Mouse (Mus musculus): ENCODE measurements around the gene Uhrf1bp1. TPM values are rescaled to one million over a fixed set of nuclear protein-coding genes. Genes with fewer than 3 reads are reported as not detected.
A peak's percentile ranks its signal among the peaks of the same experiment; 100 is the strongest.

Gene Uhrf1bp1
- total RNA-seq (2014; rRNA removed) (9.8 and 13.6 TPM in 2 replicates), polyA plus RNA-seq (2015; fragmentation: Nextera tagmentation; extraction: Ambion mirVana) (2.1 and 2.6 TPM in 2 replicates)

DNA sequence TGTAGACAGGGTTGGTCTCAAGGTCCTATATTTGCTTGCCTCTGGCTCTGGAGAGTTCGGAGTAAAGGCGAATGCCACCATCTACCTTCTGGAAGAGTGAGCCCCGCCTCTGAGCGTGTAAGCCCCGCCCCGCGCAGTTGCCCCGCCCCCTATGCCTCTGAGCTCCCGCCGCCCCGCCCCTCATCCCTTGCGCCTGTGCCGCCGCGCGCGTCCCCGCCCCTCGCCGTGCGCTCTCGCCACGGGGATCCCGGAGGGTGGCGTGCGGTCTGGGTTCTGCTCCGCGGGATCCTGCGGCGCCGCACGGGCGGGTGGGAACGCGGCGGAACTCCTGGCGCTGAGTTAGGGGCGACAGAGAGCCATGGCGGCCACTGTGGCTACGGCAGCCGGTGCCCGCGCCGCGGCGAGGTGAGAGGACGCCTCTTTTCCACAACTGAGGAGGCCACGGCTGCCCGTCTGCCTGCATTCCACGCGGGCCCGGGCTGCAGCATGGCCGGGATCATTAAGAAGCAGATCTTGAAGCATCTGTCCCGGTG is at the start of gene Uhrf1bp1:
Uhrf1bp1 (plus strand) TSS at position 177 of the 533 bp plus-strand sequence.
- peak within 1 kb of the TSS; percentile 88 for H3K4me3 ChIP-seq (ENCODE audit: low read depth, low read length)
- H3K4me2 ChIP-seq (ENCODE audit: low read depth): peak within 1 kb of the TSS; percentile 85
- no peak; the same call in none of the 2 replicates for TF ChIP-seq CTCF (IDR thresholded peaks at IDR 0.05; ENCODE audit: low read depth)
- H3K9me3 ChIP-seq (ENCODE audit: low read length): no peaks in the 10 kb centered on the region
- H3K9ac ChIP-seq: peak within 1 kb of the TSS; percentile 83
- peaks cover 13% of the 10 kb centered on the region for H3K36me3 ChIP-seq (ENCODE audit: insufficient read depth)
- no peaks in the 10 kb centered on the region for H3K27me3 ChIP-seq (ENCODE audit: insufficient read depth, low read length)
- DNase-seq (peak; percentile 86), ATAC-seq (peak; percentile 91)
- 4% methylated on average over 54 of the region's 54 CpGs for WGBS
- H3K4me1 ChIP-seq (ENCODE audit: insufficient read depth): peaks cover 17% of the 10 kb centered on the region
- H3K27ac ChIP-seq (ENCODE audit: low read depth, low read length): peak within 1 kb of the TSS; percentile 77

GRCm38 (mm10) chr17:27807542-27808078 is 48.6 kb upstream of the Uhrf1bp1 start:
- no peak overlapping the region for H3K27ac ChIP-seq (ENCODE audit: low read depth, low read length)
- H3K27me3 ChIP-seq (ENCODE audit: insufficient read depth, low read length): no peaks in the 10 kb centered on the region
- DNase-seq (no peak), ATAC-seq (no peak)
- 76% methylated on average over 2 of the region's 2 CpGs for WGBS
- H3K4me3 ChIP-seq (ENCODE audit: low read depth, low read length): no peak overlapping the region
- no peaks in the 10 kb centered on the region for H3K4me1 ChIP-seq (ENCODE audit: insufficient read depth)
- no peaks in the 10 kb centered on the region for H3K36me3 ChIP-seq (ENCODE audit: insufficient read depth)
- no peak overlapping the region for H3K9ac ChIP-seq
- no peak overlapping the region for H3K4me2 ChIP-seq (ENCODE audit: low read depth)
- no peak for TF ChIP-seq CTCF (IDR thresholded peaks at IDR 0.05; ENCODE audit: low read depth)
- no peaks in the 10 kb centered on the region for H3K9me3 ChIP-seq (ENCODE audit: low read length)

GRCm38 (mm10) chr17:27810569-27811331 is 45.5 kb upstream of the Uhrf1bp1 start:
- H3K27me3 ChIP-seq (ENCODE audit: insufficient read depth, low read length): no peaks in the 10 kb centered on the region
- 93% methylated on average over 16 of the region's 16 CpGs for WGBS
- no peak for TF ChIP-seq CTCF (IDR thresholded peaks at IDR 0.05; ENCODE audit: low read depth)
- DNase-seq (no peak), ATAC-seq (no peak)
- H3K4me3 ChIP-seq (ENCODE audit: low read depth, low read length): no peak overlapping the region
- no peak overlapping the region for H3K4me2 ChIP-seq (ENCODE audit: low read depth)
- H3K36me3 ChIP-seq (ENCODE audit: insufficient read depth): no peaks in the 10 kb centered on the region
- no peaks in the 10 kb centered on the region for H3K4me1 ChIP-seq (ENCODE audit: insufficient read depth)
- no peaks in the 10 kb centered on the region for H3K9me3 ChIP-seq (ENCODE audit: low read length)
- no peak overlapping the region for H3K9ac ChIP-seq
- no peak overlapping the region for H3K27ac ChIP-seq (ENCODE audit: low read depth, low read length)

GRCm38 (mm10) chr17:27811980-27812379 is 44.3 kb upstream of the Uhrf1bp1 start:
- Histone ChIP-seq H3K9ac (no peak overlapping the region), H3K27ac (ENCODE audit: low read depth, low read length) (no peak overlapping the region), H3K4me3 (ENCODE audit: low read depth, low read length) (no peak overlapping the region), H3K27me3 (ENCODE audit: insufficient read depth, low read length) (no peaks in the 10 kb centered on the region), H3K4me1 (ENCODE audit: insufficient read depth) (no peaks in the 10 kb centered on the region), H3K36me3 (ENCODE audit: insufficient read depth) (no peaks in the 10 kb centered on the region), H3K9me3 (ENCODE audit: low read length) (no peaks in the 10 kb centered on the region), H3K4me2 (ENCODE audit: low read depth) (no peak overlapping the region)
- WGBS: 83% methylated on average over 3 of the region's 3 CpGs
- ATAC-seq: no peak
- TF ChIP-seq CTCF (IDR thresholded peaks at IDR 0.05; ENCODE audit: low read depth): no peak
- no peak for DNase-seq

- ATAC-seq: no peak
- no peak overlapping the region for H3K4me3 ChIP-seq (ENCODE audit: low read depth, low read length)
- no peak for DNase-seq
- no peak overlapping the region for H3K27ac ChIP-seq (ENCODE audit: low read depth, low read length)
- no peak overlapping the region for H3K9ac ChIP-seq
- no peak overlapping the region for H3K4me2 ChIP-seq (ENCODE audit: low read depth)
- TF ChIP-seq CTCF (IDR thresholded peaks at IDR 0.05; ENCODE audit: low read depth): no peak
- no peaks in the 10 kb centered on the region for H3K9me3 ChIP-seq (ENCODE audit: low read length)
- H3K36me3 ChIP-seq (ENCODE audit: insufficient read depth): no peaks in the 10 kb centered on the region
- no peaks in the 10 kb centered on the region for H3K27me3 ChIP-seq (ENCODE audit: insufficient read depth, low read length)
- H3K4me1 ChIP-seq (ENCODE audit: insufficient read depth): peaks cover 14% of the 10 kb centered on the region
Measured at GRCm38 (mm10) chr17:27814606-27815005, 41.6 kb upstream of the Uhrf1bp1 start.

GRCm38 (mm10) chr17:27819011-27819410 is 37.2 kb upstream of the Uhrf1bp1 start:
- peak overlapping the region; percentile 83 for H3K9ac ChIP-seq
- 25% methylated on average over 7 of the region's 7 CpGs for WGBS
- no peaks in the 10 kb centered on the region for H3K9me3 ChIP-seq (ENCODE audit: low read length)
- no peak for TF ChIP-seq CTCF (IDR thresholded peaks at IDR 0.05; ENCODE audit: low read depth)
- peaks cover 21% of the 10 kb centered on the region for H3K4me1 ChIP-seq (ENCODE audit: insufficient read depth)
- no peaks in the 10 kb centered on the region for H3K27me3 ChIP-seq (ENCODE audit: insufficient read depth, low read length)
- DNase-seq (no peak), ATAC-seq (no peak)
- no peaks in the 10 kb centered on the region for H3K36me3 ChIP-seq (ENCODE audit: insufficient read depth)
- H3K27ac ChIP-seq (ENCODE audit: low read depth, low read length): no peak overlapping the region
- H3K4me2 ChIP-seq (ENCODE audit: low read depth): peak overlapping the region; percentile 83
- peak overlapping the region; percentile 95 for H3K4me3 ChIP-seq (ENCODE audit: low read depth, low read length)

DNA sequence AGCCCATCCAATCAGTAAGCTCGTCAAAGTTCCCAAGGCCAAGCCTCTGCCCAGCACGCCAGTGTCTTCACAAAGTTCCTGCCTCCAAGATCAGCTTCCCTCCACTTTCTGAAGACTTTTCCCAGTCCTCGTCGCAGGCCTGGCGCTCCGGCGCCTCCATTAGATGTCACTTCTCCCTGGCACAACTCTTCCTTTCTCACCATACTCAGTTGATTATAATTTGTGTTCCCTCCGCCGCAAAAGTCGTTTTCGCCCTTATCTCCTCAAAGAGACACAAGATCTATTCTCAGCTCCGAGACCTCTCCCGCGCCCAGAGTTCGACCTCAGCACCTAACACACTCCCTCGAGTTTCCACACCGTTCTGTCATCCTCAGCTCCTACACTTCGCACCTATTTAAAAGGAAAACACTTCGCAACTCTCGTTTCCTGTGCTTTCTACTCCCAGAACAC is 36.7 kb upstream of the Uhrf1bp1 start:
- Histone ChIP-seq H3K27me3 (ENCODE audit: insufficient read depth, low read length) (no peaks in the 10 kb centered on the region), H3K27ac (ENCODE audit: low read depth, low read length) (peak overlapping the region; percentile 81), H3K36me3 (ENCODE audit: insufficient read depth) (no peaks in the 10 kb centered on the region), H3K4me3 (ENCODE audit: low read depth, low read length) (peak overlapping the region; percentile 95), H3K9me3 (ENCODE audit: low read length) (no peaks in the 10 kb centered on the region), H3K4me1 (ENCODE audit: insufficient read depth) (peaks cover 21% of the 10 kb centered on the region), H3K9ac (peak overlapping the region; percentile 83), H3K4me2 (ENCODE audit: low read depth) (peak overlapping the region; percentile 83)
- no peak for TF ChIP-seq CTCF (IDR thresholded peaks at IDR 0.05; ENCODE audit: low read depth)
- DNase-seq: peak; percentile 44
- no peak for ATAC-seq
- under 1% methylated on average over 20 of the region's 20 CpGs for WGBS
